Mouse (Mus musculus): ENCODE results near the gene Gm49368.

Gene Gm49368

GRCm38 (mm10) chr7:128164001-128164400, 101.5 kb downstream of the Gm49368 start:
- no peak for TF ChIP-seq GATA4 (IDR thresholded peaks at IDR 0.05; ENCODE audit: insufficient replicate concordance, low read length)

GRCm38 (mm10) chr7:128166391-128166790, 103.9 kb downstream of the Gm49368 start:
- TF ChIP-seq GATA4 (IDR thresholded peaks at IDR 0.05; ENCODE audit: insufficient replicate concordance, low read length), result no peak

- TF ChIP-seq GATA4 (IDR thresholded peaks at IDR 0.05; ENCODE audit: insufficient replicate concordance, low read length), result no peak
These were observed 107.5 kb downstream of the Gm49368 start for GRCm38 (mm10) chr7:128169996-128170395.
